Mouse (Mus musculus): ENCODE measurements around the gene Slc26a11. TPM values are rescaled to one million over a fixed set of nuclear protein-coding genes. Genes with fewer than 3 reads are reported as not detected.

Slc26a11 gene
- total and polyA plus RNA-seq, 3 experiments: 1.4 to 3.3 (median 2.6) TPM

GRCm38 (mm10) chr11:119389851-119390270, 34.5 kb downstream of the Slc26a11 start:
- H3K9me3 ChIP-seq (replicated peaks; ENCODE audit: low read length): no peaks in the 10 kb centered on the region
- peaks cover 18 to 42% of the 10 kb centered on the region in 2 experiments for H3K4me1 ChIP-seq (ENCODE audit: control insufficient read depth in 1 of 2, insufficient read depth in 2 of 2)
- peaks cover 67% of the 10 kb centered on the region for H3K27me3 ChIP-seq (replicated peaks)
- H3K27ac ChIP-seq (ENCODE audit: insufficient read depth, low read depth): peak overlapping the region; percentile 82
- no peak for DNase-seq (ENCODE audit: extremely low read depth)
- H3K4me3 ChIP-seq (replicated peaks in 1 of 3; ENCODE audit: low read depth in 2 of 3, low read length in 2 of 3, poor library complexity in 1 of 3): peak overlapping the region; percentile 67 to 85 (median 77)
- TF ChIP-seq USF2 (conservative IDR thresholded peaks at IDR 0.05; ENCODE audit: low read depth, low read length) (no peak; the same call in 1 of the 2 replicates), NRF1 (IDR thresholded peaks at IDR 0.05; ENCODE audit: low read depth, low read length) (peak; percentile 79), ZMIZ1 (IDR thresholded peaks at IDR 0.05; ENCODE audit: low read depth, low read length) (peak; percentile 30; the same call in 1 of the 2 replicates), CTCF (conservative IDR thresholded peaks at IDR 0.05 in 1 of 2, IDR thresholded peaks at IDR 0.05 in 1 of 2; ENCODE audit: low read depth in 2 of 2, low read length in 2 of 2) (peak in 1 of 2 experiments; percentile 44; a peak in 2 of 4 replicates), CHD2 (IDR thresholded peaks at IDR 0.05; ENCODE audit: low read length) (no peak), RAD21 (IDR thresholded peaks at IDR 0.05; ENCODE audit: low read depth, low read length) (no peak; the same call in 1 of the 2 replicates), MYC (IDR thresholded peaks at IDR 0.05; ENCODE audit: low read depth, low read length) (peak; percentile 6; the same call in 1 of the 2 replicates), EP300 (IDR thresholded peaks at IDR 0.05; ENCODE audit: low read length) (no peak), NELFE (IDR thresholded peaks at IDR 0.05; ENCODE audit: low read depth, low read length) (peak; percentile 67; the same call in 1 of the 2 replicates), MXI1 (IDR thresholded peaks at IDR 0.05; ENCODE audit: low read depth, low read length) (peak; percentile 38; the same call in 1 of the 2 replicates), SMC3 (IDR thresholded peaks at IDR 0.05; ENCODE audit: low read depth, low read length) (peak; percentile 18; the same call in 1 of the 2 replicates), TBP (conservative IDR thresholded peaks at IDR 0.05; ENCODE audit: low read depth, low read length) (no peak), POLR2AphosphoS2 (IDR thresholded peaks at IDR 0.05; ENCODE audit: low read depth, low read length) (no peak), HCFC1 (IDR thresholded peaks at IDR 0.05; ENCODE audit: low read depth, low read length) (peak; percentile 15; the same call in 1 of the 2 replicates), BHLHE40 (IDR thresholded peaks at IDR 0.05; ENCODE audit: low read depth, low read length) (peak; percentile 24; the same call in 1 of the 2 replicates), CHD1 (IDR thresholded peaks at IDR 0.05; ENCODE audit: low read depth, low read length) (no peak; the same call in 1 of the 2 replicates), IRF4 (IDR thresholded peaks at IDR 0.05; ENCODE audit: low read depth, low read length) (peak; percentile 4; the same call in 1 of the 2 replicates), ETS1 (conservative IDR thresholded peaks at IDR 0.05; ENCODE audit: low read depth, low read length) (peak; percentile 20; the same call in 1 of the 2 replicates), JUN (IDR thresholded peaks at IDR 0.05; ENCODE audit: insufficient read depth, low read depth, low read length) (no peak), POLR2A (IDR thresholded peaks at IDR 0.05; ENCODE audit: low read depth, low read length) (peak; percentile 45; the same call in 1 of the 2 replicates), USF1 (IDR thresholded peaks at IDR 0.05; ENCODE audit: low read depth, low read length) (peak; percentile 63), UBTF (IDR thresholded peaks at IDR 0.05; ENCODE audit: low read depth, low read length) (no peak), MAX (IDR thresholded peaks at IDR 0.05; ENCODE audit: low read length) (peak; percentile 89), TCF12 (IDR thresholded peaks at IDR 0.05; ENCODE audit: low read depth, low read length) (peak; percentile 22; the same call in 1 of the 2 replicates), ZKSCAN1 (IDR thresholded peaks at IDR 0.05; ENCODE audit: borderline replicate concordance, low read depth, low read length) (no peak), ZC3H11A (IDR thresholded peaks at IDR 0.05; ENCODE audit: low read depth, low read length) (no peak)
- H3K4me2 ChIP-seq (ENCODE audit: insufficient read depth, low read depth, poor library complexity, severe bottlenecking): peak overlapping the region; percentile 30
- dilution Hi-C loops (cut with MboI; ENCODE audit: extremely low pct_ligation_motif_present, extremely low pct_unique_long_range_greater_than_20kb, low sequenced_read_pairs) (no loop called here), in situ Hi-C loops (cut with MboI; ENCODE audit: low pct_ligation_motif_present, low pct_unique_long_range_greater_than_20kb, low sequenced_read_pairs) (no loop called here)
- H3K79me2 ChIP-seq (replicated peaks; ENCODE audit: control insufficient read depth, extremely low read depth, insufficient read depth, poor library complexity, severe bottlenecking): no peaks in the 10 kb centered on the region
- H3K36me3 ChIP-seq (replicated peaks in 1 of 2; ENCODE audit: control insufficient read depth in 1 of 2, insufficient read depth in 1 of 2, low read length in 1 of 2): peaks cover 0 to 2% of the 10 kb centered on the region in 2 experiments
- peak overlapping the region; percentile 90 for H3K9ac ChIP-seq (ENCODE audit: insufficient read depth, low read depth)

Measured in CH12.LX (cell line).